Mouse (Mus musculus) forelimb bud, embryonic 11.5 days (tissue): ENCODE data around the gene Rsl1d1.
"Not testable (repeated sequence)": the region's sequence is repeated elsewhere in the genome, so short reads cannot be mapped to it uniquely, and the experiment has no call there.

ENCODE experiments used
- DNase-seq: peaks from one replicate; pipeline ENCODE4 v3.0.0-alpha.2; 2012; ENCODE audit warnings: low read depth, low spot score

Rsl1d1 gene

DNA sequence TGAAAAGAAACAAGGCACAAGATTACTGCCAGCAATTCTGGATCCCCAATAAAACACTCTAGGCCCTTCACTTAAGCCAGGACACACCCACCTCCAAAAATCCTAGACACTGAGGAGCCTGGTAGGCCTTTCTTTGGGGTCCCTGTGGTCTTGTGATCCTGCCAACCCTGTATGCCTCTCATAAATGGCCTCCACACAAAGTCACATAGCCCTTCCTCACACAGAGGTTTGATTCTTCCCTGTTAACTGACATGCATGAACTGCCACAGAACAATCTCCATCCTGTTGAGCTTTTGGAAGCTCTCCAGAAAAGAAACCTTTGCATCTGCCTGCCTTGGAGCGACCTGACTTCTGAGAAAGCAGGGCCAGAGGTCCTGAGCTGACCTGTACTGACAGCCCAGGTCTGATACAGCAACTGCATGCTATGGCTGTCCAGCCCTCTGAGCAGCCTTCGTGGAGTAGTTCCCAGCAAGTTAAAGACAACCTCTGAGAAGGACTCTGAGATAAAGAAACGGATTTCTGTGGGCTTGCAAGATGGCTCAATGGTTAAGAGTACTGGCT lies 38.4 kb downstream of the Rsl1d1 start:
- no peak for DNase-seq

DNA sequence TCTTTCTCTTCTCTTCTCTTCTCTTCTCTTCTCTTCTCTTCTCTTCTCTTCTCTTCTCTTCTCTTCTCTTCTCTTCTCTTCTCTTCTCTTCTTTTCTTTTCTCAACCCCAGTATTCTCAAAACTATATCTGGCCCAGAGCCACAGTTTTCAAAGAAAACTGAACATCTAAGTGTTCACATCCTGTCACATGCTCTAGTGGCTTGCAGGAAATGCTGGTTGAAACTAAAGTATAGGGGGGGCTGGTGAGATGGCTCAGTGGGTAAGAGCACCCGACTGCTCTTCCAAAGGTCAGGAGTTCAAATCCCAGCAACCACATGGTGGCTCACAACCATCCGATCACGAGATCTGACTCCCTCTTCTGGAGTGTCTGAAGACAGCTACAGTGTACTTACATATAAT lies 45.4 kb downstream of the Rsl1d1 start:
- DNase-seq, result not testable (repeated sequence)

GRCm38 (mm10) chr16:11154500-11154899 lies 48.6 kb downstream of the Rsl1d1 start:
- DNase-seq, result no peak

DNA sequence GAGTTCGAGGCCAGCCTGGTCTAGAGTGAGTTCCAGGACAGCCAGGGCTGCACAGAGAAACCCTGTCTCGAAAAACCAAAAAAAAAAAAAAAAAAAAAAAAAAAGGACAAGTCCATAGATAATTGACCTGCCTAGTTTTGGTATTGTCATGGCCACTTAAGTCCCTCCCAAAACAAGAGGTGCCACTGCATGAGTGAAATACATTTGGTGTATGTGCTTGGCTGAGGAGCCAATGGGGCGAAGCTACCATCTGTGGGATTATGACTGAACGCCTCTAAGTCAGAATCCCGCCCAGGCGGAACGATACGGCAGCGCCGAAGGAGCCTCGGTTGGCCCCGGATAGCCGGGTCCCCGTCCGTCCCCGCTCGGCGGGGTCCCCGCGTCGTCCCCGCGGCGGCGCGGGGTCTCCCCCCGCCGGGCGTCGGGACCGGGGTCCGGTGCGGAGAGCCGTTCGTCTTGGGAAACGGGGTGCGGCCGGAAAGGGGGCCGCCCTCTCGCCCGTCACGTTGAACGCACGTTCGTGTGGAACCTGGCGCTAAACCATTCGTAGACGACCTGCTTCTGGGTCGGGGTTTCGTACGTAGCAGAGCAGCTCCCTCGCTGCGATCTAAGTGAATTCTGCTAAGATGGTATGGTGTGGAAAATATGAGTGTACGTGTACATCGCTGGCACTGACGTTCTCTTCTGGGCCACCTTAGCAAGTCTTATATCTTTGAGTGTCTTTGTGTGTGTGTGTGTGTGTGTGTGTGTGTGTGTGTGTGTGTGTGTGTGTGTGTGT lies 59.2 kb downstream of the Rsl1d1 start:
- not testable (repeated sequence) for DNase-seq
